Mouse (Mus musculus): ENCODE data around the gene Casc3. TPM values are rescaled to one million over a fixed set of nuclear protein-coding genes. Genes with fewer than 3 reads are reported as not detected.

Gene Casc3
- polyA plus RNA-seq, 1 experiment: 3.3 TPM

GRCm38 (mm10) chr11:98846865-98847604, 42.3 kb downstream of the Casc3 start:
- Histone ChIP-seq H3K4me1 (ENCODE audit: control insufficient read depth) (peaks cover 10% of the 10 kb centered on the region), H3K27me3 (ENCODE audit: control insufficient read depth) (peaks cover 26% of the 10 kb centered on the region), H3K36me3 (ENCODE audit: control insufficient read depth) (no peaks in the 10 kb centered on the region), H3K4me3 (replicated peaks) (no peak overlapping the region), H3K9me3 (ENCODE audit: control insufficient read depth, low read length) (no peaks in the 10 kb centered on the region)
- no peak for TF ChIP-seq GATA1 (IDR thresholded peaks at IDR 0.05; ENCODE audit: low read length)

GRCm38 (mm10) chr11:98849196-98849894, 44.6 kb downstream of the Casc3 start:
- peaks cover 27% of the 10 kb centered on the region for H3K27me3 ChIP-seq (ENCODE audit: control insufficient read depth)
- TF ChIP-seq TAL1 (IDR thresholded peaks at IDR 0.05; ENCODE audit: low read length) (no peak), GATA1 (IDR thresholded peaks at IDR 0.05; ENCODE audit: low read length) (no peak)

GRCm38 (mm10) chr11:98850100-98851093, 45.7 kb downstream of the Casc3 start:
- peaks cover 10% of the 10 kb centered on the region for H3K4me1 ChIP-seq (ENCODE audit: control insufficient read depth)
- H3K4me3 ChIP-seq (replicated peaks): peak overlapping the region; percentile 14
- TF ChIP-seq TAL1 (IDR thresholded peaks at IDR 0.05; ENCODE audit: low read length) (no peak), GATA1 (IDR thresholded peaks at IDR 0.05; ENCODE audit: low read length) (no peak)
- H3K36me3 ChIP-seq (ENCODE audit: control insufficient read depth): no peaks in the 10 kb centered on the region
- H3K27me3 ChIP-seq (ENCODE audit: control insufficient read depth): peaks cover 27% of the 10 kb centered on the region
- H3K9me3 ChIP-seq (ENCODE audit: control insufficient read depth, low read length): no peaks in the 10 kb centered on the region

More at GRCm38 (mm10) chr11:98849196-98849894, 44.6 kb downstream of the Casc3 start:
- Histone ChIP-seq H3K36me3 (ENCODE audit: control insufficient read depth) (no peaks in the 10 kb centered on the region), H3K4me3 (replicated peaks) (peak overlapping the region; percentile 15), H3K4me1 (ENCODE audit: control insufficient read depth) (peaks cover 10% of the 10 kb centered on the region), H3K9me3 (ENCODE audit: control insufficient read depth, low read length) (no peaks in the 10 kb centered on the region)

- TF ChIP-seq GATA1 (IDR thresholded peaks at IDR 0.05; ENCODE audit: low read length): no peak
- TF ChIP-seq TAL1 (IDR thresholded peaks at IDR 0.05; ENCODE audit: low read length): no peak
- H3K36me3 ChIP-seq (ENCODE audit: control insufficient read depth): no peaks in the 10 kb centered on the region
- H3K9me3 ChIP-seq (ENCODE audit: control insufficient read depth, low read length): no peaks in the 10 kb centered on the region
- H3K4me3 ChIP-seq (replicated peaks): no peak overlapping the region
- peaks cover 18% of the 10 kb centered on the region for H3K27me3 ChIP-seq (ENCODE audit: control insufficient read depth)
- H3K4me1 ChIP-seq (ENCODE audit: control insufficient read depth): peaks cover 12% of the 10 kb centered on the region
Measured at GRCm38 (mm10) chr11:98854116-98854515, 49.4 kb downstream of the Casc3 start.

- H3K9me3 ChIP-seq (ENCODE audit: control insufficient read depth, low read length): no peaks in the 10 kb centered on the region
- no peak overlapping the region for H3K4me3 ChIP-seq (replicated peaks)
- H3K4me1 ChIP-seq (ENCODE audit: control insufficient read depth): peaks cover 13% of the 10 kb centered on the region
- TF ChIP-seq TAL1 (IDR thresholded peaks at IDR 0.05; ENCODE audit: low read length): no peak
- TF ChIP-seq GATA1 (IDR thresholded peaks at IDR 0.05; ENCODE audit: low read length): no peak
- peaks cover 13% of the 10 kb centered on the region for H3K27me3 ChIP-seq (ENCODE audit: control insufficient read depth)
- H3K36me3 ChIP-seq (ENCODE audit: control insufficient read depth): no peaks in the 10 kb centered on the region
Measured at GRCm38 (mm10) chr11:98854659-98855058, 50.0 kb downstream of the Casc3 start.

GRCm38 (mm10) chr11:98858759-98859731, 54.3 kb downstream of the Casc3 start:
- TF ChIP-seq GATA1 (IDR thresholded peaks at IDR 0.05; ENCODE audit: low read length) (no peak), TAL1 (IDR thresholded peaks at IDR 0.05; ENCODE audit: low read length) (no peak)
- Histone ChIP-seq H3K36me3 (ENCODE audit: control insufficient read depth) (no peaks in the 10 kb centered on the region), H3K4me1 (ENCODE audit: control insufficient read depth) (peaks cover 23% of the 10 kb centered on the region), H3K9me3 (ENCODE audit: control insufficient read depth, low read length) (no peaks in the 10 kb centered on the region), H3K4me3 (replicated peaks) (no peak overlapping the region), H3K27me3 (ENCODE audit: control insufficient read depth) (no peaks in the 10 kb centered on the region)

- peak within 1 kb of the TSS; percentile 88 for H3K4me3 ChIP-seq (replicated peaks)
- peaks cover 21% of the 10 kb centered on the region for H3K36me3 ChIP-seq (ENCODE audit: control insufficient read depth)
- no peaks in the 10 kb centered on the region for H3K9me3 ChIP-seq (ENCODE audit: control insufficient read depth, low read length)
- H3K27me3 ChIP-seq (ENCODE audit: control insufficient read depth): no peaks in the 10 kb centered on the region
- peaks cover 33% of the 10 kb centered on the region for H3K4me1 ChIP-seq (ENCODE audit: control insufficient read depth)
- TF ChIP-seq TAL1 (IDR thresholded peaks at IDR 0.05; ENCODE audit: low read length) (no peak), GATA1 (IDR thresholded peaks at IDR 0.05; ENCODE audit: low read length) (no peak)
Measured at GRCm38 (mm10) chr11:98863028-98863750, 58.5 kb downstream of the Casc3 start, which contains the start of gene Wipf2. Gene Wipf2 (plus strand): TSS chr11:98863638.
